Mouse (Mus musculus): ENCODE measurements around the gene Setdb1.

DNA sequence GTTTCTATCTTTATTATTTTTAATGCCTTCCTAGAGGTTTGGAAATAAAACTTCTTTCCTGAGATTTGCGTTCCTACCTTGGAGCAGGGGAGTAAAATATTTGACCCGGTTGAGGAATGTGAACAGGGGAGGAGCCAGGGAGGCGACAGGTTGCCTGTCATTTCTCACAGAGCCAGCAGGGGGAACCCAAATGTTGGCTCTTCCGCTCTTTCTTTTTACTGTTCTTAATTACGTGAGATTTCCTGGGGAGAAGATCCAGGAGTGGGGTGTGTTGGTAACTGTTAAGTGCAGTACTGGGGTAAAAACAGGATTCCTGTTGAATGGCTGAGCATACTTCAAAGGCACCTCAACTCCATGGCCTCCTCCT, 60.9 kb downstream of the Setdb1 start:
- no peak for TF ChIP-seq ZNF384 (IDR thresholded peaks at IDR 0.05; ENCODE audit: low read depth, low read length)
- TF ChIP-seq HCFC1 (IDR thresholded peaks at IDR 0.05; ENCODE audit: borderline replicate concordance, insufficient read depth, low read length): no peak
- no peak for TF ChIP-seq ZC3H11A (IDR thresholded peaks at IDR 0.05; ENCODE audit: borderline replicate concordance, low read depth, low read length)

Data from ES-E14 (cell line).